Mouse (Mus musculus) liver, adult 2 months (tissue): ENCODE data around the gene Ptcd2.

ENCODE experiments used
- CTCF ChIP-seq: fragments of 200-500 bp; IDR thresholded peaks from 2 replicates; pipeline ENCODE4 v1.5.1; 2011; ENCODE audit warnings: low read depth, low read length, control low read depth
- POLR2A ChIP-seq: fragments of 200-500 bp; IDR thresholded peaks from 2 replicates; pipeline ENCODE4 v1.6.1; 2011; ENCODE audit warnings: low read length, control low read depth; ENCODE audit not compliant: insufficient read depth; ENCODE audit errors: extremely low read depth

DNA sequence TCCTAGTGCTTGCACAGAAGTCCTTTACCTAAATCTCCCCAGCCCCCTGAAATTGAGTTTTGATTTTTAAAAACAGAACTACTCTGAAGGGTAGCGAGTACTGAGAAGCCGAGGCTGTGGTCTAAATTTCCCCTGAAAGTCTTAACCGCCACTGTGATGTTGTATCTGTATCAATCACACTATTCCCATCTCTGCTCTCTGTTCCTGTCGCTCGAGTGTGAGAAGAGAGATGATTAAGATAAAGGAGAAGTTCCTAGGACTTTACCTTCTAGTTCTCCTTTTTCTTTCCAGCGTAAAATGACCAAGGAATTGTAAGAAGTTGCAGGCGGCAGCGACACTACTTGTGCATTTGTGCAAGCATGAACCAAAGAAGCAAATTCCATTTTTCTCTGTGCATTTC is 38.3 kb downstream of the Ptcd2 start:
- TF ChIP-seq POLR2A (no peak), CTCF (no peak)
